Mouse (Mus musculus) small intestine, adult 2 months (tissue): ENCODE measurements around the gene Iapp. TPM values are rescaled to one million over a fixed set of nuclear protein-coding genes. Genes with fewer than 3 reads are reported as not detected.
"Not testable (repeated sequence)": the region's sequence is repeated elsewhere in the genome, so short reads cannot be mapped to it uniquely, and the experiment has no call there.

ENCODE experiments used
- H3K27ac ChIP-seq: fragments of 200-500 bp; 2 replicates; pipeline ENCODE4 v1.5.1; 2012; ENCODE audit warnings: low read depth, low read length, control low read depth, inconsistent platforms; ENCODE audit not compliant: insufficient read depth
- H3K27me3 ChIP-seq: fragments of 200-500 bp; 2 replicates; pipeline ENCODE4 v1.6.1; 2012; ENCODE audit warnings: mild to moderate bottlenecking, moderate library complexity, low read length, inconsistent platforms; ENCODE audit not compliant: control insufficient read depth, insufficient read depth
- H3K36me3 ChIP-seq: fragments of 200-500 bp; 2 replicates; pipeline ENCODE4 v1.6.1; 2012; ENCODE audit warnings: mild to moderate bottlenecking, low read length, control low read depth, inconsistent platforms; ENCODE audit not compliant: control insufficient read depth, insufficient read depth
- H3K4me1 ChIP-seq: fragments of 200-500 bp; 2 replicates; pipeline ENCODE4 v1.6.1; 2012; ENCODE audit warnings: low read length, inconsistent platforms, mixed read lengths; ENCODE audit not compliant: control insufficient read depth, insufficient read depth, insufficient read length
- H3K4me3 ChIP-seq: fragments of 200-500 bp; 2 replicates; pipeline ENCODE4 v1.5.1; 2012; ENCODE audit warnings: low read depth, mild to moderate bottlenecking, control low read depth, inconsistent platforms, low read length, moderate library complexity
- CTCF ChIP-seq: fragments of 200-500 bp; IDR thresholded peaks from 2 replicates; pipeline ENCODE4 v1.5.1; 2012; ENCODE audit warnings: low read depth, mild to moderate bottlenecking, control low read depth, inconsistent platforms, low read length, moderate library complexity, mixed read lengths; ENCODE audit not compliant: insufficient replicate concordance, insufficient read length; ENCODE audit errors: extremely low read depth
- POLR2A ChIP-seq: fragments of 200-500 bp; IDR thresholded peaks from 2 replicates; pipeline ENCODE4 v1.6.1; 2012; ENCODE audit warnings: low read depth, mild to moderate bottlenecking, control low read depth, inconsistent platforms, low read length, moderate library complexity
- WGBS: fragments of 180-500 bp; shearing (Covaris S2); methylation state at CpG from one replicate; pipeline ENCODE4 v1.1.7; 2018; 5-methylcytosine and 5-hydroxymethylcytosine counted together
- polyA plus RNA-seq: library from polyadenylated mRNA; depleted of rRNA; stranded (reverse); fragments of >200 nt; gene quantifications from 2 replicates; pipeline ENCODE4 v1.2.3, GENCODE M21; 2012; rRNA removed

Gene Iapp
- polyA plus RNA-seq, 1 experiment = 1.8 TPM

DNA sequence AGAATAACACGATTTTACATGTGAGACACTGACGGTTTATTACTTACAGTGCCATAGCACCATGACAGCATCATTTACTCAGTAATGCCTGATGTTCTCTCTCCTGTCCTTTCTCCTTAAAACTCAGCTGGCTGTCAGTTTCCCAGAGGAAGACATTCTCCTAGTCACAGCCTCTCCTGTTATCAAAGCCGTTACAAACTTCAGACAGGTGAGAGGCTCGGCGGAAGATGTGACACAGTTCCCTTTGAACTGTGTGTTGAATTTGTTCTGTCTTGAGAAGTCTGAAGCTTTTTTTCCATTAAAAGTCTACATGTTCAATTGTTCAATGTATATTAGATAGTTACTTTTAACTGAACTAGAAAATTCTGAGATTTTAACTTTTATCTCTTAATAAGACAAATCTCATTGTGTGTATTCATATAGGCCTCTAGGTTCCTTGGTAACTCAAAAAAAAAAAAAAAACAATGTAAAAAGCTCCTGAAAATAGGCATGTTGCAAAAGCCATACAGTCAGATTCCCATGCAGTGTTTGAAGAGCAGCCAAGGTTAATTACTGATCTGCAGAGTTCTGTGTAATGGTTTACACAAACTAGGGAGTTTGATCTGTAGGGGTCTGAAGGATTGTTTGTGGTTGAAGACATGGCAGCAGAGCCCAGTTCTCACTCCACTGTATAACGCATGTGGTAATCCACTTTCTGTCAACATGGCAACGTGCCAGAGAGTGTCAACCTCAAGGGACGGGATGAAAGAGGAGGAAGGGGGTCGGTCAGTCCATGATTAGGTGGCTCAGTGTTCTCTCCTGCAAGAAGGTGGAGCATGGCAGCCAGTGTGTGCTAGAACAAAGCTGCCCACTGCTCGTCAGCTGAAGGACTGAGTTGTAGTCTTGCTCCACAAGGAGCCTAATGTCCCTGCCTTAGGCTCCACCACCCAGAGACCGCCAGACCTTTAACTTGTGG lies 49.5 kb downstream of the Iapp start:
- no peak for TF ChIP-seq CTCF
- TF ChIP-seq POLR2A = no peak
- H3K36me3 ChIP-seq = peaks cover 30% of the 10 kb centered on the region
- WGBS = 64% methylated on average over 11 of the region's 11 CpGs
- peaks cover 5% of the 10 kb centered on the region; the same call in 1 of the 2 replicates for H3K4me1 ChIP-seq
- H3K4me3 ChIP-seq = no peak overlapping the region
- H3K27me3 ChIP-seq = no peaks in the 10 kb centered on the region
- H3K27ac ChIP-seq = no peak overlapping the region

DNA sequence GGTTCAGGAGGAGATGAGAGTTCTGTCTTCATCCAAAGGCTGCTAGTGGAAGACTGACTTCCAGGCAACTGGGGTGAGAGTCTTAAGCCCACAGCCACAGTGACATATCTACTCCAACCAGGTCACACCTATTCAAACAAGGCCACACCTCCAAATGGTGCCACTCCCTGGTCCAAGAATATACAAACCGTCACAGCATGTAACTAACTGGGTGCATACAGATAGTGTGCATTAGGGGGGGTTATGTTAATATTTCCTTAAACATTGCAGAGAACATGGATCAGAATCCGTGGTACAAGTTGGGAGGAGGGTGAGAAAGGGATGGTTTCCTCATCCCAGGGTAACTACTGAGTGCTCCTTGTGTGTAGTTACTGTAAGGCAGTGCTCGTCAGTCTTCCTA lies 53.9 kb downstream of the Iapp start:
- not testable (repeated sequence) for H3K27ac ChIP-seq, H3K4me1 ChIP-seq, H3K4me3 ChIP-seq, H3K27me3 ChIP-seq
- WGBS = 50% methylated on average over 3 of the region's 3 CpGs
- H3K36me3 ChIP-seq = peaks cover 58% of the 10 kb centered on the region

Other genes with a start within 250 kb of the Iapp start
- not detected in 2 replicates for gene Slco1a6, start 89.9 kb upstream of the Iapp start, polyA plus RNA-seq
- not detected in 2 replicates for gene Slco1a5, start 24.6 kb downstream of the Iapp start, polyA plus RNA-seq
- gene Pyroxd1, start 47.2 kb downstream of the Iapp start, polyA plus RNA-seq = 3.4 and 5.6 TPM in 2 replicates
- gene Recql, start 88.7 kb downstream of the Iapp start, polyA plus RNA-seq = 1.5 and 2.1 TPM in 2 replicates
- 0.98 and 1.9 TPM in 2 replicates for gene Golt1b, start 88.8 kb downstream of the Iapp start, polyA plus RNA-seq
- gene Spx, start 115.0 kb downstream of the Iapp start, polyA plus RNA-seq = 0.24 and 0.85 TPM in 2 replicates
- gene Gys2, start 174.7 kb downstream of the Iapp start, polyA plus RNA-seq = not detected in 2 replicates
- 10.4 and 15.4 TPM in 2 replicates for gene Ldhb, start 209.5 kb downstream of the Iapp start, polyA plus RNA-seq